Mouse (Mus musculus) thymus, postnatal 36 days (tissue): ENCODE results near the gene Fam160a1.

ENCODE experiments used
- DNase-seq, 2 experiments: peaks; one replicate each; pipeline ENCODE4 v3.0.0; 2022; ENCODE audit warnings: mixed read lengths in 2 of 2

Gene Fam160a1

GRCm38 (mm10) chr3:85817191-85817590 is at the start of gene Fam160a1:
Gene Fam160a1 (minus strand): TSS chr3:85817291.
- no peak for DNase-seq

DNA sequence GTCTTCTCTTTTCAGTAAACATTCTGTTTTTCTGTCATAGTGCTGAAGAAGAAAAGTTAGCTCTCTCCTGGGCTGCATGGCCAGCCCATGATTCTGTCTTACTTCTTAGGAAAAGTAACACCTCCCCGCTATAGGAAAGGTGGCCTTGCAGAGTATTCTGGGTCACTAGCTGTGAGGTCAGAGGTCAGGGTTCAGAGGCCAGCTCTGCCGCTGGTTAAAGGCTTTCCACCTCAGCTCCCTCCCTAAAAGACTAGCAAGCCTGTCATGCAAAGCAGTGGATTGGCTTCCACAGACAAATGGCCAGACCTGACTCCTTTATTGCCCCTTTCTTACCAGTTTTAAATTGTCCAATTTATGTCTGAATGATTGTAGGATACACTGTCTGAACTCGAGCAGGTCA is 46.9 kb upstream of the Fam160a1 start:
- no peak for DNase-seq

DNA sequence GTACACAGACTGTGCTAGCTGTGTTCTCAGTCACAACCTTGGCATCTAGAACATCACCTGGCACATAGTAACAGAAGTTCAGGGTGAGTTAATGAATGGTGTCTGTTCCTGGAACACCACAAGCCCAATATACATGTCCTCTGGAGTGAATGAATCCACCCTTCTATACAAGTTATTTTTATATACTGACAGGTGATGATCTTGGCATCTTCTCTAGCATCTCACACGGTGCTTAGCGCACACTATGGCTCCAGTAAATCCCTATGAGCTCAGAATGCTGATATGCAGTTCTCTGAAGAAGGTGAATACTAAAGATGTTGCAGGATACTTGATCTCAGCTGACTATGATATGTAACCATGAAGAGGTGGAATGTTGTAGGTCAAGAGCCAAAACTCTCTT is 45.8 kb upstream of the Fam160a1 start:
- DNase-seq = no peak

DNA sequence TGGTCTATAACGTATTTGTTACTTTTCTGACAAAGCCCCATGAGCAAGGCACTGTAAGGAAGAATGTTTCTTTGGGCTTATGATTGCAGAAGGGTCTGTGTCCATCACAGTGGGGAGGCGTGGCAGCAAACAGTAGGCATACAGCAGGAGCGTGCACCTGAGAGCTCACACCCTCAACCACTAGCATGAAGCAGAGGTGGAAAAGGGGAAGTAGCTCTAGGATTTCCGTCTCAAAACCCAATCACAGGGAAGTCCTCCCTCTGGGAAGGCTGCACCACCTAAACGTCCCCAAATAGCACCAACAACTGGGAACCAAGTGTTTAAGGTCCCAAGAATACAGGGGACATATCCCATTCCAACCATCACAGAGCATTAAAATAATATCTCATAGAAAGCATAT is 43.9 kb upstream of the Fam160a1 start:
- DNase-seq = no peak

- DNase-seq = no peak
These were observed 42.2 kb upstream of the Fam160a1 start for GRCm38 (mm10) chr3:85859311-85859710.

GRCm38 (mm10) chr3:85858140-85859135 is 41.3 kb upstream of the Fam160a1 start:
- DNase-seq = no peak

- no peak for DNase-seq
These were observed 40.0 kb upstream of the Fam160a1 start for GRCm38 (mm10) chr3:85857083-85857482.

DNA sequence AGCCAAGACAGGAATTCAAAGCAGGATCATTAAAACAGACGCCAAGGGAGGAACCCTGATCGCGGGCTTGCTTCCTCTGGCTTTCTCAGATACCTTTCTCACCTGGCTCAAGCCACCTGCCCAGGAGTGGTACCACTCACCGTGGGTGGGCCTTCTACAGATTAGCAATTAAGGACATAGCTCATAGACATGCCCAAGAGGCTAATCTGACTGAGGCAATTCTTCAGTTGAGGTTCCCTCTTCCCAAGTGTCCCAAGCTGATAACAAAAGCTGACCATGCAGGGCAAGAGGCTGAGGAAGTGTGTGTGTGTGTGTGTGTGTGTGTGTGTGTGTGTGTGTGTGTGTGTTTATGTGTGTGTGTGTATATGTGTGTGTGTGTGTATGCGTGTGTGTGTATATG is 38.9 kb upstream of the Fam160a1 start:
- no peak for DNase-seq

DNA sequence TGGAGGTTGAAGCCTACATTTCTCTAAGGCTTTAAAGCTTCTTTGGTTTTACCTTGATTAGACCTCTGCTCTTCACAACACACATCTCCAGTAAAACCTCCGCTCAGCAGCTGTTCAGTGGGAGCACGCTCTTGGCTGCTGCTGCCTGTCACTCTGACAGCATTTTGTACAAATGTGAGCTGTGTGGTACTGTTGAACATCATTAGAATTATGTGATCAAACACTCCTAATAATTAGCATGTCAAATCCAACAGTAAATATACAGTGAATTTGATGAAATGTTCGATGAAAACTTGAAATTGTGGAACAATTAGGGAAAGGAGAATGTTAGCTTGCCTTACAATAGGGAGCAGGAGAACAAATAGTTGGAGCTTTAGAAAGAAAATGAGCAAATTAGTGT is 38.0 kb upstream of the Fam160a1 start:
- no peak for DNase-seq

- DNase-seq = no peak
These were observed 37.1 kb upstream of the Fam160a1 start for GRCm38 (mm10) chr3:85854143-85854542.

- DNase-seq = no peak
These were observed 36.6 kb upstream of the Fam160a1 start for GRCm38 (mm10) chr3:85853715-85854114.

GRCm38 (mm10) chr3:85850079-85850478 is 33.0 kb upstream of the Fam160a1 start:
- no peak for DNase-seq

- DNase-seq = no peak
These were observed 29.2 kb upstream of the Fam160a1 start for GRCm38 (mm10) chr3:85846316-85846715.

DNA sequence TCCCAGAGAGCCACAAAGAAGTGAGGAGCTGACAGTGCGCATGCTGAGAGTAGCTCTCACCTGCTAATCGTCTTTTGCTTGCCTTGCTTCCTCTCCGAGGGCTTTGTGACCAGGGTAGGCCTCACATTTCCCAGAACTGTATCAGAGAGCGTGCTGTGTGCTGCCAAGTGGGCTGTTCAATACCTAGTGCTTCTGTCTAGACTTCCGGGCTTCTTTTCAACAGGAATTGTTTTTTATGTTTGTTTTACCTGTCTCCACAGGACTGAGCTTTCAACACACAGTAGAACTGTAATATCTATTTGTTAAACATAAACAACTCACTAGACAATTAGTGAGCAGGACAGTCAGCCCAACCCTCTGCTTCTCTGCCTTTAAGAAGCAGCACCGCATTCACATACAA is 28.2 kb upstream of the Fam160a1 start:
- no peak for DNase-seq

DNA sequence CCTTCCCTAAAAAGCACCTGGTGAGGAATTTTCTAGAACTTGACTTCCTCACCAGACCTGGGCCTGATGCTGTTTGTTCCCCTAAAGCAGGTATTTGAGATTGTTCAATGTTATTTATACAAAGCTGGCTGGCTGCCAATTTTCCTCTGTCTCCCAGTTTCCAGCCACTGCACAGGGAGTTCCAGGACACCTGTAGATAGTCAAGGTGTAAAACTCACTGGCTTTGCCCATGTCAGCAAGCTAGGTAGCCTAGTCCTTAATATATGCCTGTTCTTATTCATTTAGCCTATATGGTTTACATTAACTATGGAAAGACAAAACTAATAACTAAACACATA is 25.8 kb upstream of the Fam160a1 start:
- DNase-seq = no peak

GRCm38 (mm10) chr3:85842177-85842880 is 25.2 kb upstream of the Fam160a1 start:
- DNase-seq = no peak

- DNase-seq = no peak
These were observed 24.5 kb upstream of the Fam160a1 start for GRCm38 (mm10) chr3:85841454-85842176.

- no peak for DNase-seq
These were observed 16.5 kb upstream of the Fam160a1 start for GRCm38 (mm10) chr3:85833627-85834026.

- no peak for DNase-seq
These were observed 15.5 kb upstream of the Fam160a1 start for GRCm38 (mm10) chr3:85832490-85833155.

DNA sequence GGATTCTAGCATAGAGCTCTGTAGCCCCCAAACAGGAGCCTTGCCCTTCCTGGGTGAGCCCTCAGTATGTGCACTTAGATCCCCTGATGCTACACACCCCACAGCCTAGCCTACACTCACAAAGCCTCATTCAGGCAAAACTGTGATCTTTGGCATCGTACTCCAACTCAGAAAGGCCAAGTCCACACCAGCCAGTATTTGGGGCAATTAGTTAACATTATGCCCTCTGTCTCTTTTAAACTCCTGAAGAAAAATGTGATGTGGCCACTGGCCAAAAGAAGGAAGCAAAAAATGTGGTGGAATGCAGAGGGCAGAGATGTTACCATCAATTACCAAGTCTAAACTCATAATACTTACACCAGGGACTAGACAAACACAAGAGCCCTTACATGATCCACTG is 14.7 kb upstream of the Fam160a1 start:
- no peak for DNase-seq

GRCm38 (mm10) chr3:85829047-85829446 is 12.0 kb upstream of the Fam160a1 start:
- no peak for DNase-seq

DNA sequence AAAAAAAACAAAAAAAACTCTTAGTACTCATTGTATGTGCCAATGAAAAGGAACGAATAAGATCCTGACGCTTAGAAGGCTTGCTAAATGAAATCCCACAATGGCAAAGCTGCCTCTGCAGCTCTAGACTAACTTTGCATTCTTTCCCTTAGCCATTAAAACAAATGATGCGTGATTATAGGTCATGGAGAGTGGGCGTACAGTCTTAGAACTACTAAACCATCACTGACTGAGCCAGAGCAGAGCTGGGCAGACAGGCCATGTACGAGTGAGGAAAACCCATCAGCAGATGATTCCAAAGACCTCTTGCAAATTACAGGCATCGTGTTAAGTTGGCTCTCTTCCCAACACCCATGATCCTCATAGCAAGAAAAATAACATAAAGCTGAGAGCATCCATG is 10.7 kb upstream of the Fam160a1 start:
- no peak for DNase-seq

DNA sequence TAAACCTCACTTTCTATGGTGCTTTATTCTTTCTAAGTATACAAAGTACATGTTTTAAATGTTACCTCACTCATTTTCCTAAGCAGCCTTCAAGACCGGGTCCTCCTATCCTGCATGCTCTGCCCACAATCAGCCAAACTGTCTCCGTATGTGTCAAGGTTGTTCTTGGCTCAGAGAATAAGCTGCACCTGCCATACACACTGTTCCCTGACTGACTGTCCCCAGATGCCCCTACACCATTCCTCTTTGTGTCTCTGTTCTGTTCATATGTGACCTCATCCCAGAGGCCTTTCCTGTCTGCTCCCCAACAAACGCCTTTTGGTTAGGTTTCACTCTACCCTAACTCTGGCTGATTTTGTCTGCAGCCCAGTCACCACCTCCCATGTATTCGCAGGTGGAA is 10.2 kb upstream of the Fam160a1 start:
- no peak for DNase-seq
